Mouse (Mus musculus) spleen, adult 2 months (tissue): Measurements from ENCODE around the gene Prm1. TPM values are rescaled to one million over a fixed set of nuclear protein-coding genes. Genes with fewer than 3 reads are reported as not detected.

Experiments used
- DNase-seq, 2 experiments: peaks; one replicate each; pipeline versions ENCODE4 v3.0.0 to v3.0.0-alpha.2; 2012 to 2021; ENCODE audit warnings: low spot score in 2 of 2, low read depth in 1 of 2
- H3K27ac ChIP-seq: fragments of 200-500 bp; 2 replicates; pipeline ENCODE4 v1.5.1; 2012; ENCODE audit warnings: low read length, inconsistent platforms; ENCODE audit not compliant: insufficient read depth
- H3K27me3 ChIP-seq: fragments of 200-500 bp; 2 replicates; pipeline ENCODE4 v1.6.1; 2012; ENCODE audit warnings: mild to moderate bottlenecking, moderate library complexity, low read length, inconsistent platforms; ENCODE audit not compliant: control insufficient read depth, insufficient read depth
- H3K36me3 ChIP-seq: fragments of 200-500 bp; 2 replicates; pipeline ENCODE4 v1.6.1; 2012; ENCODE audit warnings: mild to moderate bottlenecking, low read length, inconsistent platforms; ENCODE audit not compliant: control insufficient read depth, insufficient read depth
- H3K4me1 ChIP-seq: fragments of 200-500 bp; 2 replicates; pipeline ENCODE4 v1.6.1; 2011; ENCODE audit warnings: inconsistent platforms; ENCODE audit not compliant: control insufficient read depth, insufficient read depth, insufficient read length
- H3K4me3 ChIP-seq: fragments of 200-500 bp; 2 replicates; pipeline ENCODE4 v1.5.1; 2011; ENCODE audit warnings: mild to moderate bottlenecking, inconsistent platforms; ENCODE audit not compliant: insufficient read depth, insufficient read length; ENCODE audit errors: extremely low read depth
- CTCF ChIP-seq: fragments of 200-500 bp; IDR thresholded peaks from 2 replicates; pipeline ENCODE4 v1.5.1; 2011; ENCODE audit warnings: mild to moderate bottlenecking, inconsistent platforms; ENCODE audit not compliant: insufficient read depth, insufficient read length, insufficient replicate concordance; ENCODE audit errors: extremely low read depth
- POLR2A ChIP-seq: fragments of 200-500 bp; IDR thresholded peaks from 2 replicates; pipeline ENCODE4 v1.6.1; 2011; ENCODE audit warnings: low read depth, low read length, inconsistent platforms
- WGBS: fragments of 180-500 bp; shearing (Covaris S2); methylation state at CpG from one replicate; pipeline ENCODE4 v1.1.7; 2018; 5-methylcytosine and 5-hydroxymethylcytosine counted together
- polyA plus RNA-seq: library from polyadenylated mRNA; depleted of rRNA; stranded (reverse); fragments of >200 nt; gene quantifications from 2 replicates; pipeline ENCODE4 v1.2.3, GENCODE M21; 2012; rRNA removed

The Prm1 gene
- polyA plus RNA-seq, 1 experiment = 0.47 TPM

DNA sequence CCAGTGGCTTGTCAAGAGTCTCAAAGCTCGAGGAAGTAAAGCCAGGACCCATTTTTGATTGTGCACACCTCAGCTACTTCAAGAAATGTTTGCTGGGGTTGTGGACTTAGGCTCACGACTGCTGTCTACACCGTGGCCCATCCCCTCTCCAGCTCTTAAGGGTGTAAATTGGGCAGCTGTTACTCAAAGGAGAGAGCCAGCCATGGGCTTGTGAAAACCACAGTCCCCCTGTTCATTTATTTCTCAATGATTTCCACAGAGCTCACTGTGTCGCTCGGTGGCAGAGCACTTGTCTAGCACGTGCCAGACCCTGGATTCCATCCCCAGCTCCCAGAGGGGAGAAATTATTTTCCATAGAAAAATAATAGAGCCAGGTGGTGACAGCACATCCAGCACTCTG is 49.5 kb downstream of the Prm1 start:
- 71% methylated on average over 6 of the region's 6 CpGs for WGBS
- Histone ChIP-seq H3K27ac (no peak overlapping the region), H3K36me3 (no peaks in the 10 kb centered on the region), H3K4me1 (no peaks in the 10 kb centered on the region), H3K27me3 (no peaks in the 10 kb centered on the region), H3K4me3 (no peak overlapping the region)
- DNase-seq = no peak
- TF ChIP-seq CTCF (no peak), POLR2A (no peak)

DNA sequence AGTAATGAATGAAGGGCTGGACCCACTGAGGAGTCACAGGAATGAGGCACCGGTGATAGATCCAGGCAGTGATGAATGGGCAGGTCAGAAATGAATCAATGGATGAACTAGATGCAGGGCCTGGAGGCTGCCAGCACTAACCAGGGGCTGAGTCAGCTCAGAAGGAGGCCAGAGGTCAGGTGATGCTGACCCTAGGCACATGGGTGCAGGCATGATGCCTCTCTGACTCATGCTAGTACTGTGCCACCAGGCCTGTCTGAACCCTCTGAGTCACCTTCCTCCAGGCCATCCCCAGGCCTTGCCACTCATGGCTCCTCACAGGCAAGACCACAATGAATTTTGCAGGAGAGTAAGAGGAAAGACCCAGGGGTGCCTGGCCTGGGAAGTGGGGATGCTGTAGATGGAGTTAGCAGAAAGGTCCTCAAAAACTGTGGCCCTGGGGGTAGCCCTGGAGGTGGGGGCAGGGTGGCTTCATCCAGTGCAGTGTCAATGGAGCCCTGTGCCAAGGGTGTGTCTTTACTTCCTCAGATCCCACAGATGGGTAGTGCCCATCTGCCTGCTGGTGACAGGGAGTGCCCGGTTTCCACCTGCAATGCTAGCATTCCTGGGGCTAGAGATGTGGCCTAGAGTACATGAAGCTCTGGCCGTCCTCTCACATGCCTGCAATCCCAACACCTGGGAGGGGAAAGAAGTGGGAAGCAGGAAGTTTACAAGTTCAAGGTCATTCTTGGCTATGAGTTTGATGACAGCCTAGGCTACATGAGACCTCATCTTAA is 50.9 kb downstream of the Prm1 start:
- 88% methylated on average over 3 of the region's 3 CpGs for WGBS
- no peaks in the 10 kb centered on the region for H3K27me3 ChIP-seq
- DNase-seq = no peak
- no peaks in the 10 kb centered on the region for H3K36me3 ChIP-seq
- H3K27ac ChIP-seq = no peak overlapping the region
- H3K4me3 ChIP-seq = no peak overlapping the region
- no peaks in the 10 kb centered on the region for H3K4me1 ChIP-seq
- TF ChIP-seq POLR2A = no peak
- no peak for TF ChIP-seq CTCF

DNA sequence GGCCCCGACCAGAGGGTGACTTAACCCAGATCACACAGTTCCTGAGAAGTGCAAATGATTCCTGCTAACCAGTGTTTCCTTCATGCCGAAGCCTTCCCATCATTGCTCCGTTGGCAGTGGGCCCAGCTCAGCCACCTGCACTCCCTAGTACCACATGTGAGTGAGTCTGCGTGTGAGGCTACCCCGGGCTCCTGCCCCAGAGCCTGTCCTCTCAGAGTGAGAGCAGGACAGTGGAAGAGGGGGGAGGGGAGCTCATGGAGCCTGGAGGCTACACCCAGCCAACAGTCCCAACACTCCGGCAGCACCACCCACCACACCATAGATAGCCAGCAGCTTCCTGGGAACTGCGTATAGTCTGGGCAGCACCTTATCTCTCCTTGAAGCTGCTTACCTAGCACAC is 55.8 kb downstream of the Prm1 start:
- Histone ChIP-seq H3K4me3 (no peak overlapping the region), H3K4me1 (no peaks in the 10 kb centered on the region), H3K36me3 (no peaks in the 10 kb centered on the region), H3K27me3 (no peaks in the 10 kb centered on the region), H3K27ac (no peak overlapping the region)
- TF ChIP-seq POLR2A (no peak), CTCF (no peak)
- 87% methylated on average over 7 of the region's 7 CpGs for WGBS
- no peak for DNase-seq

- Histone ChIP-seq H3K27ac (no peak overlapping the region), H3K27me3 (no peaks in the 10 kb centered on the region), H3K36me3 (no peaks in the 10 kb centered on the region), H3K4me1 (no peaks in the 10 kb centered on the region), H3K4me3 (no peak overlapping the region)
- no peak for DNase-seq
- 81% methylated on average over 7 of the region's 7 CpGs for WGBS
- TF ChIP-seq POLR2A (no peak), CTCF (no peak)
Observed at GRCm38 (mm10) chr16:10749226-10749625, 56.4 kb downstream of the Prm1 start.

Other genes starting within 250 kb of the Prm1 start
- gene Socs1, start 20.3 kb downstream of the Prm1 start, polyA plus RNA-seq = 14.0 and 29.0 TPM in 2 replicates
- gene Tnp2, start 17.2 kb downstream of the Prm1 start, polyA plus RNA-seq = 0.35 TPM in 1 of 2 replicates, not detected in the other
- not detected in 2 replicates for gene Prm3, start 14.9 kb downstream of the Prm1 start, polyA plus RNA-seq
- gene Prm2, start 9.7 kb downstream of the Prm1 start, polyA plus RNA-seq = not detected in 2 replicates
- not detected in 2 replicates for gene Gm11172, start 7.1 kb upstream of the Prm1 start, polyA plus RNA-seq
- gene Rmi2, start 29.2 kb upstream of the Prm1 start, polyA plus RNA-seq = 1.9 and 6.8 TPM in 2 replicates